Mouse (Mus musculus): ENCODE results near the gene Nup93.

Gene Nup93

GRCm38 (mm10) chr8:94185791-94186190, 28.6 kb upstream of the Nup93 start:
- no peak for DNase-seq (ENCODE audit: extremely low read depth, insufficient read length, low spot score)

GRCm38 (mm10) chr8:94186542-94186941, 27.8 kb upstream of the Nup93 start:
- DNase-seq (ENCODE audit: extremely low read depth, insufficient read length, low spot score): peak; percentile 32

- no peak for DNase-seq (ENCODE audit: extremely low read depth, insufficient read length, low spot score)
Observed at GRCm38 (mm10) chr8:94187290-94188002, 26.9 kb upstream of the Nup93 start.

GRCm38 (mm10) chr8:94189275-94190031, 24.9 kb upstream of the Nup93 start:
- DNase-seq (ENCODE audit: extremely low read depth, insufficient read length, low spot score): no peak

GRCm38 (mm10) chr8:94191101-94191691, 23.2 kb upstream of the Nup93 start:
- DNase-seq (ENCODE audit: extremely low read depth, insufficient read length, low spot score): no peak

- DNase-seq (ENCODE audit: extremely low read depth, insufficient read length, low spot score): no peak
Observed at GRCm38 (mm10) chr8:94192926-94193325, 21.4 kb upstream of the Nup93 start.

- peak; percentile 62 for DNase-seq (ENCODE audit: extremely low read depth, insufficient read length, low spot score)
Observed at GRCm38 (mm10) chr8:94194591-94195223, 19.7 kb upstream of the Nup93 start.

GRCm38 (mm10) chr8:94199202-94199869, 15.0 kb upstream of the Nup93 start:
- DNase-seq (ENCODE audit: extremely low read depth, insufficient read length, low spot score): peak; percentile 30

- DNase-seq (ENCODE audit: extremely low read depth, insufficient read length, low spot score): no peak
Observed at GRCm38 (mm10) chr8:94204043-94204442, 10.3 kb upstream of the Nup93 start.

- peak; percentile 27 for DNase-seq (ENCODE audit: extremely low read depth, insufficient read length, low spot score)
Observed at GRCm38 (mm10) chr8:94205736-94206135, 8.6 kb upstream of the Nup93 start.

GRCm38 (mm10) chr8:94206256-94206655, 8.1 kb upstream of the Nup93 start:
- DNase-seq (ENCODE audit: extremely low read depth, insufficient read length, low spot score): no peak

- DNase-seq (ENCODE audit: extremely low read depth, insufficient read length, low spot score): no peak
Observed at GRCm38 (mm10) chr8:94207491-94207890, 6.9 kb upstream of the Nup93 start.

GRCm38 (mm10) chr8:94209639-94210038, 4.7 kb upstream of the Nup93 start:
- DNase-seq (ENCODE audit: extremely low read depth, insufficient read length, low spot score): no peak

GRCm38 (mm10) chr8:94210225-94210624, 4.1 kb upstream of the Nup93 start:
- DNase-seq (ENCODE audit: extremely low read depth, insufficient read length, low spot score): no peak

GRCm38 (mm10) chr8:94213819-94214218, 545 bp upstream of the Nup93 start:
- DNase-seq (ENCODE audit: extremely low read depth, insufficient read length, low spot score): no peak

GRCm38 (mm10) chr8:94227381-94227939, 13.1 kb downstream of the Nup93 start:
- no peak for DNase-seq (ENCODE audit: extremely low read depth, insufficient read length, low spot score)

- DNase-seq (ENCODE audit: extremely low read depth, insufficient read length, low spot score): no peak
Observed at GRCm38 (mm10) chr8:94240240-94240751, 25.9 kb downstream of the Nup93 start.

- DNase-seq (ENCODE audit: extremely low read depth, insufficient read length, low spot score): no peak
Observed at GRCm38 (mm10) chr8:94249836-94250435, 35.6 kb downstream of the Nup93 start.

- DNase-seq (ENCODE audit: extremely low read depth, insufficient read length, low spot score): no peak
Observed at GRCm38 (mm10) chr8:94258881-94259280, 44.5 kb downstream of the Nup93 start.

Data from 3134 (cell line).